Mouse (Mus musculus) lung, postnatal 4 days (tissue): ENCODE data around the gene Snai1.

ENCODE experiments used
- DNase-seq, 2 experiments: peaks; one replicate each; pipeline ENCODE4 v3.0.0; 2021

The Snai1 gene

GRCm38 (mm10) chr2:167551342-167551920 is 13.4 kb downstream of the Snai1 start:
- no peak for DNase-seq

- no peak for DNase-seq
Observed at GRCm38 (mm10) chr2:167552292-167552691, 14.3 kb downstream of the Snai1 start.

GRCm38 (mm10) chr2:167552927-167553402 is 15.0 kb downstream of the Snai1 start:
- DNase-seq: no peak

- no peak for DNase-seq
Observed at GRCm38 (mm10) chr2:167555766-167556165, 17.8 kb downstream of the Snai1 start.

- no peak for DNase-seq
Observed at GRCm38 (mm10) chr2:167559413-167559812, 21.4 kb downstream of the Snai1 start.

- peak in 1 of 2 experiments; percentile 52 for DNase-seq
Observed at GRCm38 (mm10) chr2:167562101-167562500, 24.1 kb downstream of the Snai1 start.

- no peak for DNase-seq
Observed at GRCm38 (mm10) chr2:167563035-167563434, 25.0 kb downstream of the Snai1 start.

- DNase-seq: peak in 1 of 2 experiments; percentile 79
Observed at GRCm38 (mm10) chr2:167563703-167564102, 25.7 kb downstream of the Snai1 start.

- no peak for DNase-seq
Observed at GRCm38 (mm10) chr2:167564551-167565311, 26.7 kb downstream of the Snai1 start.

GRCm38 (mm10) chr2:167565312-167565656 is 27.3 kb downstream of the Snai1 start:
- DNase-seq: no peak

- peak; percentile 57 to 78 for DNase-seq
Observed at GRCm38 (mm10) chr2:167565682-167566081, 27.7 kb downstream of the Snai1 start.

GRCm38 (mm10) chr2:167568112-167568511 is 30.1 kb downstream of the Snai1 start:
- no peak for DNase-seq

- peak; percentile 79 to 91 for DNase-seq
Observed at GRCm38 (mm10) chr2:167569934-167570651, 32.1 kb downstream of the Snai1 start.

- no peak for DNase-seq
Observed at GRCm38 (mm10) chr2:167570815-167571214, 32.8 kb downstream of the Snai1 start.

GRCm38 (mm10) chr2:167571442-167572220 is 33.6 kb downstream of the Snai1 start:
- no peak for DNase-seq

- DNase-seq: peak; percentile 51 to 78
Observed at GRCm38 (mm10) chr2:167574814-167575213, 36.8 kb downstream of the Snai1 start.

GRCm38 (mm10) chr2:167575581-167575980 is 37.6 kb downstream of the Snai1 start:
- no peak for DNase-seq

GRCm38 (mm10) chr2:167576121-167576620 is 38.2 kb downstream of the Snai1 start:
- DNase-seq: no peak

- no peak for DNase-seq
Observed at GRCm38 (mm10) chr2:167577186-167577785, 39.3 kb downstream of the Snai1 start.

GRCm38 (mm10) chr2:167578521-167578920 is 40.5 kb downstream of the Snai1 start:
- peak in 1 of 2 experiments; percentile 62 for DNase-seq

GRCm38 (mm10) chr2:167583161-167583952 is 45.4 kb downstream of the Snai1 start:
- peak; percentile 84 to 95 for DNase-seq
